Mouse (Mus musculus) erythroblast, adult 5-6 weeks (primary cell): ENCODE results near the gene Gm21776. TPM values are rescaled to one million over a fixed set of nuclear protein-coding genes. Genes with fewer than 3 reads are reported as not detected.
"Not testable (repeated sequence)": the region's sequence is repeated elsewhere in the genome, so short reads cannot be mapped to it uniquely, and the experiment has no call there.

Source experiments
- ATAC-seq: replicated peaks from 2 replicates; pipeline ENCODE4 v1.8.0; 2016; ENCODE audit warnings: moderate number of reproducible peaks, mild to moderate bottlenecking, moderate TSS enrichment, inconsistent platforms; ENCODE audit not compliant: poor library complexity, low FRiP score, severe bottlenecking
- total RNA-seq, 2 experiments: library from RNA; stranded (forward) in 1 of 2; stranded (reverse) in 1 of 2; fragments of 150-400 nt in 1 of 2; fragments of 200-764, 138-1000 nt in 1 of 2; gene quantifications; 2 replicates each; pipeline versions ENCODE4 v1.2.3 to v1.2.4; 2015 to 2017; ENCODE audit warnings: low replicate concordance in 2 of 2

Gm21776 gene
- total RNA-seq (2015; ENCODE audit: low replicate concordance) = not detected in 2 replicates
- not detected in 2 replicates for total RNA-seq (2017; ENCODE audit: low replicate concordance)

- ATAC-seq = not testable (repeated sequence)
Measured at GRCm38 (mm10) chrY:76378362-76378761, at the start of gene Gm21776. Gene Gm21776 (plus strand): TSS chrY:76378662.
